Mouse (Mus musculus): ENCODE data around the gene Gtf2ird1.

Gene Gtf2ird1

DNA sequence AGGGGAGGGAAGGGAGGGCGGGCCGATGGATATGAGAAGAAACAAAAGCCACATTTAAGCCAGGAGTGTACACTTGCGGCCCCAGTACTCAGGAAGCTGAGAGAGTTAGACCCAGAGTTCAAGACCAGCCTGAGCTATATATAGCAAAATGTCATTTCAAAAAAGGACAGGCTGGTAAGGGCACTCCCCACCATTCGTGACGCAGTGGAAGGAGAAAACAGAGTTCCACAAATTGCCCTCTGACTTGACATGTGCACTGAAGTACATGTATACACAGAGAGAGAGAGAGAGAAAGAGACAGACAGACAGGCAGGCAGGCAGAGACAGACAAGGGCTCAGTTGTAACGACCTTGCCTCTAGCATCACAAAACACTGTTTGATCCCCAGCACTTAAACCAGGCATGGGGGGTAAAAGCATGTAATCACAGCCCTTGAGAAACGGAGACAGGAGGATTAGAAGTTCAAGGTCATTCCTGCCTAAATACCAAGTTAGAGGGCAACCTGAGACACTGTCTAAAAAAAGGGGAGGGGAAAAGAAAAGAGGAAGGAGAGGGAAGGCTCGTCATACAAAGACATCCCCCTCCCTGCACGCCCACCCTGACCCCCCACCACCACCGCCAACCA is 11.2 kb downstream of the Gtf2ird1 start:
- DNase-seq (ENCODE audit: low spot score in 2 of 2): no peak

DNA sequence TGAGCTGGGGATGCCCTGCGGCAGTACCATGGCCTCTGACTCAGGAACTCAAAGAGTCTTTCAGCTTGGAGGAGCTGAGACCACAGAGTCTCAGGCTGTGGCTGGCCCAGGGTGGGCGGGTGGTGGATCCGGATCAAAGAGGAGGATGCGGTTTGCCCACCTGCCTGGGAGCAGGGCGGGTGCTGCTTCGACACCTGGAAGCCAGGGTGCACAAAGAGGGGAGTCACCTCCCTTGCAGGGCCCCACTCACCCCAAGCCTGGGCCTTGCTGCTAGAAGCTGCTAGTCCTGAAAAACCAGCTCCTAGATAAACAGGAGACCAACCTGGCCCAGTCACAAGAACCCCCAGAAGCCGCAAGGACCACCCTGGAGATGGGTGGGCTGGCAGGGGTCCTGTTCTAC is 12.0 kb downstream of the Gtf2ird1 start:
- no peak for DNase-seq (ENCODE audit: low spot score in 2 of 2)

DNA sequence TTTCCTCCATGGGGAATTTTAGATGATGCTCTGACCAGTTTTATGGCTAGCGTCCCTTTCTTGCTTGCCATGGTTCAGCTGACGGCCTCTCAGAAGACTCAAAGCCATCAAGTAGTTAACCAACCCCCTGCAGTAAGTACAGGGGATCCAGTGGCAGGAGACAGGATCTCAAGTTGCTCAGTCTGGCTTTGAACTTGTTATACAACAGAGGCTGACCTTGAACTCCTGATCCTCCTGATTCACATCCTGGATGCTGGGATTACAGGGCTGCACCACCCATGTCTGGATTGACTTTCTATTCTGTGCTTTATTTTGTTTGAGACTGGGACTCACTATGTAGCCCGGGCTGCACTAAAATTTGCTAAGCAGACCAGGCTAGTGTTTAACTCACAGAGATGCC is 14.4 kb downstream of the Gtf2ird1 start:
- DNase-seq (ENCODE audit: low spot score in 2 of 2): no peak

DNA sequence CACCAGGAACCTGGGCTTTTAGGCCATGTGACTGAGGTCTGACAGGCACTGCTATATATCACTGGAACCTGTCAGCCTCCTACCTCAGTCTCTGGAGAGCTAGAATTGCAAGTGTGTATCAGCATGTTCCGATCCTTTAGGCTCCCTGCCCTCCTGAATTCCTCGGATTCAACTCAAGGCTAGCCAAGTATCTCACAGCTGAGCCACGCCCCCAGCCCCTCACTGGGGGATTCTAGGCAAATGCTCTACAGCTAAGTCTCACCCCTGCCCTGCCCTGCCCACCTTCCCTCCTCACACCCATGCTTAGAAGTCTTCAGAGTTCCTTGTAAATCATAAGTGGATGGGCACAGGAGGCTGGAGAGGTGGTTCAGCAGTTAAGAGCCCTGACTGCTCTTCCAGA is 15.4 kb downstream of the Gtf2ird1 start:
- no peak for DNase-seq (ENCODE audit: low spot score in 2 of 2)

DNA sequence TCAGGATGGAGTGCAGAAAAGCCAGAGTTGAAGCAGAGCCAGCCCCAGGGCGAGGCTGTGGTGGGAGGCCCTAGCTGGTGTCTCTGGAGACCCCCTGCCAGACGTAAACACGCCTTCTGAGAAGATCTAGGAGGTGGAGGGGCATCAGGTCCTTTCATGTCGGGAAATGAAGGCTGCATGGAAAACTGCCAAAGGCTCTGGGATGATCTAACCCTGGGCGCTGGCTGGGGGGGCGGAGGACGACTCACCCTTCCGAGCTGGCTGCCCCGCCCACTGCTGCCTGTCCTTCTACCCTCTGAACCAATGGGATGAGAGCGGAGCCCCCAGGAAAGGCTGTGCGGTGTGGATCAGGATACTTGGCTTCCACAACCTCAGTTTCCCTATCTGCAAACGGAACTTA is 16.4 kb downstream of the Gtf2ird1 start:
- no peak for DNase-seq (ENCODE audit: low spot score in 2 of 2)

DNA sequence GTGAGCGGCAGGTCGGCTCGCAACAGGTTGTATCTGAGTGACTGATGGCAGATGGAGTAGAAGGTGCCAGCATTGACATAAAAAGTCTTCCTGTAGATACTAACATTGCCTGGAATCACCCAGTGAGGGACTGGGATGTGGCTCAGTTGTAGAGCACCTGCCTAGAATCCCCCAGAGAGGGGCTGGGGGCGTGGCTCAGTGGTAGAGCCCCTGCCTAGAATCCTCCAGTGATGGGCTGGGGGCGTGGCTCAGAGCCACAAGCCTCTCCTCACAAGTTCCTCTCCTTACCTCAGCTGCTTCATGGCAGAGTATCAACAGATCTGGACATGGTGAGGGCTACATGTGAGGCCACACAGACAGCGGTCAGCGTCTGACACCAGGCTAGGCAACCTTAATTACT is 17.0 kb downstream of the Gtf2ird1 start:
- DNase-seq (ENCODE audit: low spot score in 2 of 2): no peak

DNA sequence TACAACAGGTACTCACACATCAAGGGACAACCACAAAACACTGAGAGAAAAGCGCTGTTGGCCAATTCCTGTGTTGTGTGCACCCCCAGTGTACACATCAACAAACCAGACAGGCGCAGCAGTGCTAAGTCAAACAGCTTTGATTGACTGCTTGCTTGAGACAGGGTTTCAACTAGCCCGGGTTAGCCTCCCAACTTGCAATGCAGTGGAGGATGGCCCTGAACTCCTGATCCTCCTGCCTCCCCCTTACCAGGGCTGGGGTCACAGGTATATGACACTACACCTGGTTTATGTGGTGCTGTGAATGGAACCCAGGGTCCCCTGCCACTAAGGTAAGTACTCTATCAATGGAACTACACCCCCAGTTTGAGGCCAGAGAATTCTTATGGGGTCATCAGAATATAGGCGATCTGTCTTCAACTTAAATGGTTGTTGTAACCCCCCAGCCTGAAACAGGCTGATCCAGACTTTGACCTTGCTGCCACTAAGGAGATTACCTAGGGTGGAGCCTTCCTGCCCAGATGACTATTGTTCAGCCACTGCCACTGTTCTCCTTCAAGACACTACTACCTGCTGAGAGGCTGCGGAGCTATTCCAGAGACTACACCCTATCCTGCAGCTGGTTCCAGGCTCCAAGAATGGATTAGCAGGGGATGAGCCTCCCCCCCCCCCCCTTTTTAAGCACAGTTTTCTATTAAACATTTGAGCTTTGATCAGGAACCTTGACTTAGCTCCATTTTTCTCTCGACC is 17.7 kb downstream of the Gtf2ird1 start:
- no peak for DNase-seq (ENCODE audit: low spot score in 2 of 2)

DNA sequence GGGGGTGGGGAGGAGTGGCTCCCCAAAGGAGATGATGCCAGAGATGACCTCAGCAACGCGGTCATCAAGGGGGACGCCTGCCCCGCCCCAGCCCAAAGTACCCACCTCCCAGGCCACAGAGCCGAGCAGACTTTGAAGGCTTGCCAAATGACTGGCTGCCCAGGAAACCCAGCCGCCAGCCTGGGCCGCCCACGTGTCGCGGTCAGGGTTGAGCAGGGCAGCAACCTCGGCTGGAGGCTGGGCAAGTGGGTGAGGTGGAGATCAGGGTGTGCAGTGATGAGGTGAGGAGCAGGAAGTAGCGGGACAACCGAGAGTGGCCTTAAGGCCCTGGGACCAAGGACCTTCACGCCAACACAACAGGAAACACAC is 19.1 kb downstream of the Gtf2ird1 start:
- DNase-seq (ENCODE audit: low spot score in 2 of 2): no peak

DNA sequence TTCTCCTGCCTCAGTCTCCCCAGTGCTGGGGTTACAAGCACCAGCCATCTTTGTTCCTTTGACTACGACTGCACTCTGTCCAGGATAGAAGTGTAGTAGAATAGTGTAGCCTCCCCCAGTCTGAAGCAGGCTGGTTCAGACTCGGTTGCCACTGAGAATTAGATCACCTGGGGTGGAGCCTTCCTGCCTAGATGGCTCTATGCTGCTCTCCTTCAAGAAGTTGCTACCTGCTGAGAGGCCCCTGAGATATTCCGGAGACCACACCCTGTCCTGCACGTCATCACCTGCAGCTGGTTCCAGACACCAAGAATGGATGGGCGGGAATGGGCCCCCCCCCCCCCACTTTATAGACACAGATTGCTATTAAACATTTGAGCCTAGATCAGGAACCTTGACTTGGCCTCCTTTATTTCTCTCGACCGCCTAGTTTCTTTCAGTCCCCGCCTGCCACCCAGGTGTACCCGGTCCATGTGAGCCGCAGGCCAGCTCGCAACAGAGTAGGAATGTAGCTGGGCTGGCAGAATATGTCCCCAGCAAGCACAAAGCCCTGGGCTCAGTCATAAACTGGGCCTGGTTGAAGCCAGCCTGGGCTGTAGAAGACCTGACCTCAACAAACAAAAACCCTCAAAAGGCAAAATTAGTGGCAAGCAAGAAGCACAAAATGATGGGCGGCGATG is 19.6 kb downstream of the Gtf2ird1 start:
- DNase-seq (ENCODE audit: low spot score in 2 of 2): no peak

DNA sequence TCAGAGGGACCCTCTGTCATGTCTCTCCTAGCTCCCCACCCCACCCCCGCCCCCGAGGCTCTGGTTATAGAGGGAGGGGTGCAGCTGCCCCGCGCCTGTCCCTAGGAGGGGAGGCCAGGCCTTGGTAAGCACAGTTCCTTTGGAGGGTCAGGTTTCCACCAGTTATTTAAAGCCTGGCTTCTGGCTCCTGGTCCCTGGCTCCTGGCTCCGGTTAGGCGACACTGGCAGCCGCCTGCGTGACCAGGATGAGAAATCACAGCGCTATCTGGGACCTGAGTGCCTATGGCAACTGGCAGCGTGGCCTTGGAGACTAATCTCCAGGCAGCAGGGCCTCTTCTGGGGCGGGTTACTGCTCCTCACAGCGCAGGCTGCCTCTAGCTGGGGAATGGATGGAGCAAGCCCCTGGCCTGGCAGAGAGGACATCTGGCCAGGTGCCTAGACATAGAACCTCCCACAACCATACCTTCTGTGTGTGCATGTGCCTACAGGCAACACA is 20.6 kb downstream of the Gtf2ird1 start:
- DNase-seq (ENCODE audit: low spot score in 2 of 2): no peak

DNA sequence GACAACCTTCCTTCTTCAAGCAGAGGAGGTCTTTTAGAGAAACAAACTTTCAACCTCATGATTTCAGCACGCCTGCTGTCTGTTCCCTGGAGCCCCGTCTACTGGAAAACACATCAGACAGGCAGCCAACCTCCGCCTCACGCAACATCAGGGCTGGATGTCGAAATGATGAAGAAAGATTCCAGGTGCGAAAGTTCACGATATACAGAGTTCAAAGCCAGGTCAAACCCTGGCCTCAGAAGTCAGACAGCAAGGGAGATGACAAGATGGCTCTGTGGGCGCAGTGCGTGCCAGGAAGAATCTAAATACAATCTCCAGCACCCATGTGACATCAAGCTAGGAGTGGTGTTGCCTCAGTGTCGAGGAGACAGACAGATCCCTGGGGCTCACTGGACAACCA is 23.4 kb downstream of the Gtf2ird1 start:
- DNase-seq (ENCODE audit: low spot score in 2 of 2): no peak

DNA sequence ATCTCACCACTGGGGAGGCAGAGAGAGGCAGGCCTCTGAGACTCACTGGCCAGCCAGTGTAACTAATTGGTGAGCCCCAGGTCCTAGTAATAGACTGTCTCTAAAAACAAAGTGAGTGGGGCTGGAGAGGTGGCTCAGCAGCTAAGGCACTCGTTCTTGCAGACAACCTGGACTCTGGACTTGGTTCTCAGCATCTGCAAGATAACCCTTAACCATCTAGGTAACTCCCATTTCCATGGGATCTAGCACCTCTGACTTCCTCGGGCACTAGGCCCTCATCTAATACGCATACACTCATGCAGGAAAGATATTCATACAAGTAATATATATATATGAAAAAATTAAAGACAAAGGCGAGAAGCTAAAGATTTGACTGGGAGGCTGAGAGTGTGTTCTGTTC is 26.4 kb downstream of the Gtf2ird1 start:
- DNase-seq (ENCODE audit: low spot score in 2 of 2): no peak

DNA sequence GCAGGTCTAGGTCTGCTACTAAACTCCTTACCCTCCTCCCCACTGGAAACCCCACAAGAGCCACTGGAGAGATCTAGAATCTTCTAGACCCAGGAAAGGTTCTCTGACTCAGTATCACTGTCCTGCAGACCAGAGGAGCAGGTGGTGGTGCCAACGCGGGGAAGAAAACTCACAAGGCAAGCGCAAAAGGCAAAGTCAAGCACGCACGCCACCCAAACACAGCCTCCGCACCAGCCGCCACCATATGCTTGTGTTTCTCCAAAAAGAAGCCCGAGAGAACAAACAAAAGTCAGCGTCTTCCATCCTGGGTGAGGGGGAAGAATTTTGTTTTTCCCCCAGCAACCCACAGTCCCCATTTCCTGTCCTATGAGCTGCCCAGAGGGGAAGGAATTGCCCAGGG is 28.9 kb downstream of the Gtf2ird1 start:
- peak; percentile 48 to 61 for DNase-seq (ENCODE audit: low spot score in 2 of 2)

DNA sequence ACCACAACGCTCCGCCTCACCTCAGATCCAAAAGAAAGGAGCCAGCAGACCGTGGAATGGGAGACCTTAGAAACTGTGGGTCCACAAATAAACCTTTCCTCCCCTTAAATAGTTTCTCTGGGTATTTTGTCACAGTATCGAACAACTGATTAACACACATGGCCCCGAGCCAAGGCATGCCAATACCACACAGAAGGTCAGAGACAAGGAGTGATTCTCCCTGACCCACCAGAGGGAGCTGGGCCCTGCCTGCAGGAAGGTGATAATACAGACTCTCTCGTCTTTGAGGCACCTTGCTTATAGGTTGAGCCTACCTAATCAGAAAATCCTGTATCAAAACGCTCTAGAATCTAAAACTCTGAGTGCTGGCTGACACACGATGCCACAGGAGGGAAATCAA is 30.9 kb downstream of the Gtf2ird1 start:
- no peak for DNase-seq (ENCODE audit: low spot score in 2 of 2)

DNA sequence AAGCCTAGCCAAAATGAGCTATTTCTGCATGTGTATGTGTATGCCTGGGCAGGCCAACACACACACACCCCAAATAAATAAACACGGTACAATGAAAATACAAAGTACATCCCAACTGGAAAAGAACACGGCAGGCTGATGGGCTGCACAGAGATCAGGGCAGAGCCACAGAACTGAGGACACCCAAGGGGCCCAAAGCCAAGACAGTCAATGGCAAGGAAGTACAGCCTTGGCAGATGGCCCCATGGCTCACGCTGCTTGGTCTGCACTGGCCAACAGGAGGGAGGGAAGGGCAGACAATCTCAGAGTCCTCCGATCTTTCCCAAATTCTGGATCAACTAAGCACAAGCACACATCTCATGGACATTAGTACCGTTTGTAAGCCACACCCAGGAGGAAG is 32.6 kb downstream of the Gtf2ird1 start:
- no peak for DNase-seq (ENCODE audit: low spot score in 2 of 2)

DNA sequence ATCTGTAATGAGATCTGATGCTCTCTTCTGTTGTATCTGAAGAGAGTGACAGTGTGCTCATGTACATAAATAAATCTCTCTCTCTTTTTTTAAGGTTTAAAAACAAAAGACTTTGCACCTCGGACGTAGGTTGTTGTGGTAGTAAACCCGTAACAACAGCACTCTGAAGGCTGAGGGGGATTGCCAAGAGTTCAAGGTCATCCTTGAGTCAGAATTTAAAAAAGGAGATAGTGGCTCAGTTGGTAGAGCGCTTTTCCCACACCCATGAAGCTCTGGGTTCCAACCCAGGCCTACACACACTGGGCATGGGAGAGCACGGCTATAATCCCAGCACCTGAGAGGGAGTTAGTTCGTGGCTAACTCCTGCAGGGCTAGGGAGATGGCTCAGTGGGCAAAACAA is 33.1 kb downstream of the Gtf2ird1 start:
- no peak for DNase-seq (ENCODE audit: low spot score in 2 of 2)

DNA sequence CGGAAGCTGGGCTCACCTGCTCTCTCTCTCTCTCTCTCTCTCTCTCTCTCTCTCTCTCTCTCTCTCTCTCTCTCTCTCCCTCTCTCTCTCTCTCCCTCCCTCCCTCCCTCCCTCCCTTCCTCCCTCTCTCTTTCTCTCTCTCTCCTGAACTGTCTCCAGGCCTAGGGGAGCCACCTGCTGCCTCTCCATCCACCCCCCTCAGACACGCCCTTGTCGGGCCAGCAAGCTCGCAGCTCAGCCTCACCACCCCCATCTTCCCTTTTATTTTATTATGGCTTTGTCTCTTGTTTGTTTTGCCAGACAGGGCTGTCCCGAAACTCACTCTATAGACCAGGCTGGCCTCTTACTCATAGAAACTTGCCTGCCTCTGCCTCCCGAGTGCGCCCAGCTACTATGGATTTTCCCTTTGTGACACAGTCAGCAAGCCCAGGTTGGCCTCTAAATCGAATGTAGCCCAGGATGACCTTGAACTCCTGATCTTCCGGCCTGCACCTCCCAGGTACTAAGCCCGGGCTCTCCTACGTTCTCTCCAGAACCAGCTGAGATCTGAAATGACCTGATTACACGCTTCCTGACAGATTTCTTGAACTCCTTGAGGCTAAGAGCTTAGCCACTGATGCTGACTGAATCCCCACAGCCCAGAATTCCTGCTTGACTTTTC is 34.1 kb downstream of the Gtf2ird1 start:
- no peak for DNase-seq (ENCODE audit: low spot score in 2 of 2)

DNA sequence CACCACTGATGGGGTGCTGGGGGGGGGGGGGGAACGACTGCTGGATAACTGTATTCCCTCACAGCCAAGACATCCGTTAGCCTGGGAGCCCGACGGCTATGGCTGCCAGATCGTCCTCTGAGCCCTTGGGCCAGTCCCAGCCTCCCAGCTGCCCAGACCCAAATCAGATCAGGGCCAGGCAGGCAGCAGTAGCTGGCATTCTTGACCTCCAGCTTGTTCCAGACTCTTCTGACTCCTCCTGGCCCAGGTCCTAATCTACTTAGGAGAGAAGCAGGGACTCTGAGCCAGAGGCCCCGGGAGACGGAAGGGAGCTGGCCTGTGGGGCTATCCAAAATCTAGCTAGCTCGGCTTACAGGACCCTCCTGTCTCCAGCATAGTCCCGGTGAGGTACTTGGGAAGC is 35.5 kb downstream of the Gtf2ird1 start:
- no peak for DNase-seq (ENCODE audit: low spot score in 2 of 2)

DNA sequence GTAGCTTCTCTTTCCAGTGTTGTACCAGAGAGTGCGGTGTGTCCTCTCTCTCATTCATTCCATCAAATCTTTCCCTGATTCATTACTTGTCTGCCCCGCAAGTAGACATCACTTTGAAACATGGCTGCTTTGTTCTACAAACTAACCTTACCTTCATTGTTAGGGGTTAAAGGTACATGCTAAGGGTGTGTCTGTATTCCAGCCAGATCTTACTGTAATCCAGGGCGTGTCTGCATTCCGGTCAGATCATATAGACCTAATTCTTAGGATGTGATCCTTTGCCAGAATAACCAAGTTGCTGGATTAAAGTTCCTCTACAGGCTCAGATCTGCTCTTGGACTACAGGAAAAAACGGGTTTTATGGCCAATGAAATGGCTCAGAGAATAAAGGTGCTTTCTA is 36.8 kb downstream of the Gtf2ird1 start:
- DNase-seq (ENCODE audit: low spot score in 2 of 2): no peak

DNA sequence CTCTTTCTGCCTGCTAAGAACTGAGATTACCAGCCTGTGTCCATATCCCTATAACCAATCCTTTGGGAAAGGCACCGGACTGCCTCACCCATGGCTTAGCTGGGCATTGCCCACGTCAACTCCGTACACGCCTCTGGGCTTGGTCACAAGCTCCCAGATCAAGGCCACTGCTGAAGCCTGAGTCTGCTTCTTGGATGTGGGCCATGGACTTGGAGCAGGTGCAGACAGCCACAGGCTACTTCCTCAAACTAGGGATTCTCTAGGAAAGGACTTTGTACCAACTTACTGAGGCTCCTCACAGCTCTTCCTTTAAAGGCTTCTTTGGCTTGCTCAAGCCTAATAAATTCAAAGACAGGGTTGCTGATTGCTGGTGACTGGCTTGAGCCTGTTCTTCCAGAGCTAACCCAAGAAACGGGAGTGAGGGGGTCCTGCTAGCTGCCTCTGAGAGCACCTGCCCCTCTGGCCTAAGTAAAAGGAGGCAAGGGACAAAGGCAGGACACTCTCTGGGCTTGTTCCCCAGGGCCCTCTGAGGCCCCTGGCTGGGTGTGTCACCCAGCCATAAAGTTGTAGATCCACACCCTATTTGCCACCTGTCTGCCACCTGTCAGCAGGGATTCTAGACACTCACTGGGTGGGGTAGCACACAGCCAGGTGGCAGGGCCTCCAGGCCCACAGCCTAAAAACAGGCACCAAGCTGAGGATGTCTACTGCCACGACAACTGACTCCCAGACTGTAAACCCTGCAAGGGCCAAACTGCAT is 38.0 kb downstream of the Gtf2ird1 start:
- DNase-seq (ENCODE audit: low spot score in 2 of 2): no peak

DNA sequence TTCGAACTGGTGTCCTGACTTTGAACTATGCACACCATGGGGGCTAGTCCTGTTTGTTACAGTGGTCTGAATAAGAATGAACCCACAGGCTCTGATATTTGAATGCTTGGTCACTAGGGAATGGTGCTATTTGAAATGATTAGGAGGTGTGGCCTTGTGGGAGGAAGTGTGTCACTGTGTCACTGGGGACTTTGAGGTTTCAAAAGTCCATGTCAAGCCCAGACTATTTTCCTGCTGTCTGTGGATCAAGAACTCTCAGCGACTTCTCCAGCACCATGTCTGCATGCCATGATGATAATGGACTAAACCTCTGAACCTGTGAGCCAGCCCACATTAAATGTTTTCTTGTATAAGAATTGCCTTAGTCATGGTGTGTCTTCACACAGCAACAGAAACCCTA is 44.2 kb downstream of the Gtf2ird1 start:
- DNase-seq (ENCODE audit: low spot score in 2 of 2): no peak

DNA sequence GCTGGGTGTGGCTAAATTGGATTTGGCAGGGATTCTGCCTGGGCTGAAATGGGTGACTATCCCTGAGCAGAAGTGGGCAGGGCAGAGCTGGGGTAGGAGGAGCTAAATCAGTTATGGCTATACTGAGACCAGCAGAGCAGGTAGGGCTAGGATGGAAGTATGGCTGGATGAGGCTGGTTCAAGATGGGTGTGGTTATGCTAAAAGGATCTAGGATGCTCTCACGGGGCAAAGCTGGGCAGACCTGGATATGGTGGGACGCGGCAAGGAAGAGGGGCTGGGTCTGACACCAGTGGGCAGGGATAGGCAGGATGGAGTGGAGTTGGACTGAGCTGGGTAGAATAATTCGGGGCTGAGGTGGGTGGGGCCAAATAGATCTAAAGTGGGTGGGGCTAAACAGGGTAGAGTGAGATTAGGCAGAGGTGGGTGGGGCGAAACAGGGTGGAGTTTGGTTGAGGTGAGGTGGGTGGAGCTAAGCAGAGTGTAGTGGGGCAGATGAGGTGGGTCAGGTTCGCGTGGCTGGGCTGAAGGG is 46.1 kb downstream of the Gtf2ird1 start:
- no peak for DNase-seq (ENCODE audit: low spot score in 2 of 2)
